ENCODE assay signal across 23 mouse cellular contexts in the genomic region with DNA sequence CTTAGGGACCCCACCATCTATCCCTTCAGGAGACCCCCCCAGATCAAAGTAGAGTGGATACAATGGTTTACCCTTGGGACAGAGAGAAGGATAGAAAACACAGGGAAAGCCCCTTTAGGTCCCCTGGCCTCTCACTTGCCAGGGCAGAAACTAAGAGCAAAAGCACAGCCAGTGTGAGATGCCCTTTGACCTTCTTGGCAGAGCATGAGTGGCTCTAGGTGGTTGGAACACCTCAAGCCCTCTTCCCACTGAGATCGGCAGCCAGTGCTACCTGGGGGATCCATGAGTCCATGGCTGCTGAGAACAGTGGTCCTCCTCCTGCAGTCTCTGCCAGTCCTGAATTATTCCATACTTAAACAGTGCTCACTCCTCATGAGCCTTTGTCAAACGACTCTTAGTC. TPM values are rescaled to one million over a fixed set of nuclear protein-coding genes. Genes with fewer than 3 reads are reported as not detected.
DNase-seq lines count a peak whose midpoint lies in the region; ATAC-seq and TF ChIP-seq lines count a peak whose summit lies in the region.
"Had no signal": no experiment of that assay in that cellular context is flagged by ENCODE, and none has a peak within 500 bp of the region (broad histone marks: within the 10 kb centered on the region; RNA-seq: fewer than 3 reads in every experiment).

No protein-coding gene starts in this region.

- H3K4me1 ChIP-seq in intestine, postnatal 0 days (replicated peaks; ENCODE audit: control insufficient read depth, insufficient read depth, low read length), result peaks cover 18% of the 10 kb centered on the region; the same call in 1 of the 2 replicates
- H3K4me1 ChIP-seq in intestine, embryonic 15.5 days (replicated peaks), result peaks cover 10% of the 10 kb centered on the region; the same call in 1 of the 2 replicates
- H3K4me1 ChIP-seq in liver, adult 2 months (ENCODE audit: control insufficient read depth, insufficient read depth, low read length), result peaks cover 12% of the 10 kb centered on the region
- H3K4me1 ChIP-seq in embryonic facial prominence, embryonic 13.5 days, result peaks cover 35% of the 10 kb centered on the region
- H3K4me1 ChIP-seq in limb, embryonic 13.5 days, result peaks cover 23% of the 10 kb centered on the region
- H3K4me1 ChIP-seq: liver, embryonic 13.5 days had no signal

- DNase-seq in liver, adult 2 months (ENCODE audit: extremely low read depth, low read depth, low spot score), result peak; percentile 75
- DNase-seq in liver, result no peak
- no peak for DNase-seq in heart, adult 9 months (ENCODE audit: low spot score in 2 of 2)
- no peak for DNase-seq in cerebellum, adult 8-10 months
- DNase-seq: B cell, adult 2 months; cerebellum, adult 2 months; gastrocnemius, postnatal 14 days; heart, adult 2 months; layer of hippocampus, postnatal 36 days; liver, embryonic 13.5 days; retina, postnatal 1 day; thymus, postnatal 25 days had no signal

- TF ChIP-seq POLR2A in liver, adult 2 months (IDR thresholded peaks at IDR 0.05; ENCODE audit: extremely low read depth, insufficient read depth, low read length), result no peak

- H3K9ac ChIP-seq in intestine, postnatal 0 days (ENCODE audit: low read depth, low read length), result no peak overlapping the region
- no peak overlapping the region for H3K9ac ChIP-seq in intestine, embryonic 15.5 days
- H3K9ac ChIP-seq in liver, adult 2 months (ENCODE audit: low read depth, low read length), result no peak overlapping the region
- H3K9ac ChIP-seq in embryonic facial prominence, embryonic 13.5 days, result no peak overlapping the region
- H3K9ac ChIP-seq in limb, embryonic 13.5 days, result 0 out of 2 replicates have a peak overlapping the region, but pooled peaks have one; percentile 39
- H3K9ac ChIP-seq: liver, embryonic 13.5 days; lung, embryonic 15.5 days had no signal

- H3K27me3 ChIP-seq in intestine, postnatal 0 days (replicated peaks; ENCODE audit: control insufficient read depth, insufficient read depth, low read length), result no peaks in the 10 kb centered on the region
- H3K27me3 ChIP-seq in intestine, embryonic 15.5 days (replicated peaks), result no peaks in the 10 kb centered on the region
- H3K27me3 ChIP-seq in liver, adult 2 months (ENCODE audit: control insufficient read depth, insufficient read depth, low read length), result no peaks in the 10 kb centered on the region
- H3K27me3 ChIP-seq in embryonic facial prominence, embryonic 13.5 days, result no peaks in the 10 kb centered on the region
- H3K27me3 ChIP-seq in limb, embryonic 13.5 days, result no peaks in the 10 kb centered on the region
- H3K27me3 ChIP-seq: liver, embryonic 13.5 days; lung, embryonic 15.5 days had no signal

- H3K9me3 ChIP-seq in intestine, postnatal 0 days (ENCODE audit: control insufficient read depth), result no peaks in the 10 kb centered on the region
- H3K9me3 ChIP-seq in intestine, embryonic 15.5 days, result no peaks in the 10 kb centered on the region
- no peaks in the 10 kb centered on the region for H3K9me3 ChIP-seq in embryonic facial prominence, embryonic 13.5 days
- H3K9me3 ChIP-seq in limb, embryonic 13.5 days, result no peaks in the 10 kb centered on the region
- H3K9me3 ChIP-seq: liver, embryonic 13.5 days; lung, embryonic 15.5 days had no signal

- no peaks in the 10 kb centered on the region for H3K36me3 ChIP-seq in intestine, postnatal 0 days (ENCODE audit: control insufficient read depth, insufficient read depth)
- no peaks in the 10 kb centered on the region for H3K36me3 ChIP-seq in intestine, embryonic 15.5 days
- H3K36me3 ChIP-seq in liver, adult 2 months (ENCODE audit: control insufficient read depth, insufficient read depth, low read length), result no peaks in the 10 kb centered on the region
- H3K36me3 ChIP-seq in embryonic facial prominence, embryonic 13.5 days, result no peaks in the 10 kb centered on the region
- H3K36me3 ChIP-seq in limb, embryonic 13.5 days, result no peaks in the 10 kb centered on the region
- H3K36me3 ChIP-seq: liver, embryonic 13.5 days; lung, embryonic 15.5 days had no signal

- WGBS in intestine, postnatal 0 days, result 41% methylated on average over 2 of the region's 2 CpGs
- 34% methylated on average over 2 of the region's 2 CpGs for WGBS in intestine, embryonic 15.5 days
- 38% methylated on average over 2 of the region's 2 CpGs for WGBS in liver, adult 2 months
- WGBS in embryonic facial prominence, embryonic 13.5 days, result 43% methylated on average over 2 of the region's 2 CpGs
- WGBS in limb, embryonic 13.5 days, result 27% methylated on average over 2 of the region's 2 CpGs

- 0 out of 2 replicates have a peak, but pooled peaks have one; percentile 18 for ATAC-seq in intestine, postnatal 0 days
- ATAC-seq in intestine, embryonic 15.5 days, result no peak
- ATAC-seq in embryonic facial prominence, embryonic 13.5 days (ENCODE audit: insufficient number of reproducible peaks, insufficient read depth, low FRiP score, low TSS enrichment, low read depth), result no peak
- ATAC-seq in limb, embryonic 13.5 days (ENCODE audit: low FRiP score, low read depth), result no peak; the same call in 1 of the 2 replicates
- ATAC-seq: inflammation-experienced regulatory T-cells, adult 6 months had no signal

- H3K4me3 ChIP-seq in intestine, postnatal 0 days (ENCODE audit: low read depth, low read length), result no peak overlapping the region
- H3K4me3 ChIP-seq in intestine, embryonic 15.5 days (replicated peaks), result no peak overlapping the region
- H3K4me3 ChIP-seq in liver, adult 2 months (ENCODE audit: insufficient read depth, low read depth, low read length), result no peak overlapping the region
- H3K4me3 ChIP-seq in embryonic facial prominence, embryonic 13.5 days, result no peak overlapping the region
- no peak overlapping the region for H3K4me3 ChIP-seq in limb, embryonic 13.5 days
- H3K4me3 ChIP-seq: heart, adult 2 months; liver, embryonic 13.5 days; lung, embryonic 15.5 days had no signal

- H3K27ac ChIP-seq in intestine, postnatal 0 days (ENCODE audit: low read depth, low read length), result no peak overlapping the region
- H3K27ac ChIP-seq in intestine, embryonic 15.5 days, result no peak overlapping the region
- 0 out of 2 replicates have a peak overlapping the region, but pooled peaks have one; percentile 8 for H3K27ac ChIP-seq in liver, adult 2 months (replicated peaks; ENCODE audit: insufficient read depth, low read depth, low read length)
- peak overlapping the region; percentile 82 for H3K27ac ChIP-seq in embryonic facial prominence, embryonic 13.5 days
- H3K27ac ChIP-seq in limb, embryonic 13.5 days, result peak overlapping the region; percentile 34; the same call in 1 of the 2 replicates
- H3K27ac ChIP-seq: heart, adult 2 months; liver, embryonic 13.5 days; lung, embryonic 15.5 days; macrophage had no signal

- TF ChIP-seq CTCF in intestine, postnatal 0 days (IDR thresholded peaks at IDR 0.05; ENCODE audit: low read depth), result no peak
- no peak for TF ChIP-seq CTCF in liver, adult 2 months (IDR thresholded peaks at IDR 0.05; ENCODE audit: low read depth, low read length)

- no peaks in the 10 kb centered on the region for H3K79me2 ChIP-seq in liver, adult 2 months (ENCODE audit: control insufficient read depth, insufficient read depth, low read length)

- no peak overlapping the region for H3K4me2 ChIP-seq in intestine, postnatal 0 days (replicated peaks; ENCODE audit: low read depth)
- H3K4me2 ChIP-seq in intestine, embryonic 15.5 days (replicated peaks), result no peak overlapping the region
- H3K4me2 ChIP-seq in embryonic facial prominence, embryonic 13.5 days, result no peak overlapping the region
- no peak overlapping the region for H3K4me2 ChIP-seq in limb, embryonic 13.5 days (replicated peaks)
- H3K4me2 ChIP-seq: liver, embryonic 13.5 days; lung, embryonic 15.5 days; midbrain, embryonic 11.5 days had no signal

RNA-seq across cellular contexts. Expression of a gene that starts 39.8 kb away (rescaled TPM):
- 3.4 and 3.5 TPM in 2 replicates for polyA plus RNA-seq in intestine, postnatal 0 days (2015; fragmentation: Nextera tagmentation; extraction: Ambion mirVana)
- polyA plus RNA-seq in intestine, embryonic 15.5 days (2015; fragmentation: Nextera tagmentation; extraction: Ambion mirVana), result 12.8 and 14.2 TPM in 2 replicates
- total RNA-seq in liver, adult 2 months (2014; rRNA removed), result 0.07 TPM in 1 of 2 replicates, not detected in the other
- polyA plus RNA-seq in liver, adult 2 months (2012; rRNA removed), result 0.06 and 0.07 TPM in 2 replicates
- 70.8 and 71.4 TPM in 2 replicates for polyA plus RNA-seq in embryonic facial prominence, embryonic 13.5 days (2015; fragmentation: Nextera tagmentation; extraction: Ambion mirVana)
- polyA plus RNA-seq in limb, embryonic 13.5 days (2015; fragmentation: Nextera tagmentation; extraction: Ambion mirVana), result 65.4 and 75.3 TPM in 2 replicates
- total RNA-seq: common myeloid progenitor, adult 5-6 weeks; hematopoietic stem cell, adult 5-6 weeks; monocyte, adult 5-6 weeks had no signal
- polyA plus RNA-seq: inflammation-experienced regulatory T-cells, adult 6 months; macrophage had no signal

RNA-seq across cellular contexts. Expression of a gene that starts 44.8 kb away (rescaled TPM):
- 4.5 and 4.8 TPM in 2 replicates for polyA plus RNA-seq in intestine, postnatal 0 days (2015; fragmentation: Nextera tagmentation; extraction: Ambion mirVana)
- 9.2 and 9.7 TPM in 2 replicates for polyA plus RNA-seq in intestine, embryonic 15.5 days (2015; fragmentation: Nextera tagmentation; extraction: Ambion mirVana)
- 1.9 and 2.1 TPM in 2 replicates for total RNA-seq in liver, adult 2 months (2014; rRNA removed)
- 2.0 and 2.1 TPM in 2 replicates for polyA plus RNA-seq in liver, adult 2 months (2012; rRNA removed)
- 9.0 and 9.8 TPM in 2 replicates for polyA plus RNA-seq in embryonic facial prominence, embryonic 13.5 days (2015; fragmentation: Nextera tagmentation; extraction: Ambion mirVana)
- 10.3 and 10.6 TPM in 2 replicates for polyA plus RNA-seq in limb, embryonic 13.5 days (2015; fragmentation: Nextera tagmentation; extraction: Ambion mirVana)

Comparison
In these comparisons a context has a peak if more than half of its experiments do, and no peak if none do; other contexts are left out.
1. H3K27ac ChIP-seq: peak in liver, adult 2 months (single experiment), embryonic facial prominence, embryonic 13.5 days (single experiment) and limb, embryonic 13.5 days (single experiment); none in intestine, postnatal 0 days (single experiment) and intestine, embryonic 15.5 days (single experiment).